Mouse (Mus musculus) CH12.LX (cell line): Measurements from ENCODE around the gene Dnajc8. TPM values are rescaled to one million over a fixed set of nuclear protein-coding genes. Genes with fewer than 3 reads are reported as not detected.
A peak's percentile ranks its signal among the peaks of the same experiment; 100 is the strongest.

Source experiments
- DNase-seq: peaks from one replicate; pipeline ENCODE4 v3.0.0-alpha.2; 2013; ENCODE audit errors: extremely low read depth
- H3K27ac ChIP-seq: 2 replicates; pipeline ENCODE4 v1.5.1; 2012; ENCODE audit warnings: low read depth, mild to moderate bottlenecking, control low read depth, moderate library complexity; ENCODE audit not compliant: insufficient read depth
- H3K27me3 ChIP-seq: replicated peaks from 2 replicates; pipeline ENCODE3; 2012; ENCODE audit warnings: inconsistent platforms
- H3K36me3 ChIP-seq, 2 experiments: replicated peaks in 1 of 2; 2 replicates each; pipeline versions ENCODE3 to v1.6.1; 2012; ENCODE audit warnings: inconsistent platforms in 1 of 2, low read length in 1 of 2, mild to moderate bottlenecking in 1 of 2, mixed read lengths in 1 of 2, moderate library complexity in 1 of 2; ENCODE audit not compliant: control insufficient read depth in 1 of 2, insufficient read depth in 1 of 2
- H3K4me1 ChIP-seq, 2 experiments: 2 replicates each; pipeline ENCODE4 v1.6.1; 2012; ENCODE audit warnings: inconsistent platforms in 1 of 2, moderate library complexity in 1 of 2; ENCODE audit not compliant: insufficient read depth in 2 of 2, control insufficient read depth in 1 of 2
- H3K4me2 ChIP-seq: 2 replicates; pipeline ENCODE4 v1.6.1; 2012; ENCODE audit warnings: low read depth, mild to moderate bottlenecking, control low read depth; ENCODE audit not compliant: poor library complexity, insufficient read depth, severe bottlenecking
- H3K4me3 ChIP-seq, 3 experiments: fragments of 150-350 bp in 1 of 3; sonication (generic) in 1 of 3; replicated peaks in 1 of 3; 2 replicates each; pipeline versions ENCODE3 to v1.5.1; 2011 to 2012; ENCODE audit warnings: low read depth in 2 of 3, low read length in 2 of 3, mild to moderate bottlenecking in 2 of 3, moderate library complexity in 2 of 3, control low read depth in 1 of 3, improper control_type of control experiment in 1 of 3, inconsistent platforms in 1 of 3, mixed read lengths in 1 of 3; ENCODE audit not compliant: poor library complexity in 1 of 3
- H3K79me2 ChIP-seq: replicated peaks from 2 replicates; pipeline ENCODE4 v1.6.1; 2012; ENCODE audit warnings: mild to moderate bottlenecking, moderate library complexity; ENCODE audit not compliant: control insufficient read depth, poor library complexity, insufficient read depth, severe bottlenecking; ENCODE audit errors: extremely low read depth
- H3K9ac ChIP-seq: 2 replicates; pipeline ENCODE4 v1.6.1; 2012; ENCODE audit warnings: low read depth, mild to moderate bottlenecking, control low read depth, moderate library complexity; ENCODE audit not compliant: insufficient read depth
- H3K9me3 ChIP-seq: replicated peaks from 2 replicates; pipeline ENCODE3; 2012; ENCODE audit warnings: low read length, inconsistent platforms, mixed read lengths
- BHLHE40 ChIP-seq: IDR thresholded peaks from 2 replicates; pipeline ENCODE4 v1.6.1; 2011; ENCODE audit warnings: mild to moderate bottlenecking, low read depth, low read length, improper control_type of control experiment
- CHD1 ChIP-seq: IDR thresholded peaks from 2 replicates; pipeline ENCODE4 v1.6.1; 2012; ENCODE audit warnings: low read depth, low read length, improper control_type of control experiment, inconsistent platforms
- CHD2 ChIP-seq: IDR thresholded peaks from 2 replicates; pipeline ENCODE4 v1.6.1; 2011; ENCODE audit warnings: low read length, improper control_type of control experiment
- CTCF ChIP-seq, 2 experiments: IDR thresholded peaks in 1 of 2; conservative IDR thresholded peaks in 1 of 2; 2 replicates each; pipeline ENCODE4 v1.5.1; 2011 to 2012; ENCODE audit warnings: low read depth in 2 of 2, low read length in 2 of 2, improper control_type of control experiment in 1 of 2, inconsistent platforms in 1 of 2, mild to moderate bottlenecking in 1 of 2, moderate library complexity in 1 of 2
- E2F4 ChIP-seq: IDR thresholded peaks from 2 replicates; pipeline ENCODE4 v1.6.1; 2011; ENCODE audit warnings: low read depth, low read length, improper control_type of control experiment; ENCODE audit not compliant: insufficient replicate concordance
- ELF1 ChIP-seq: IDR thresholded peaks from 2 replicates; pipeline ENCODE4 v1.6.1; 2014; ENCODE audit warnings: low read depth, mild to moderate bottlenecking, inconsistent platforms, low read length, improper control_type of control experiment
- EP300 ChIP-seq: IDR thresholded peaks from 2 replicates; pipeline ENCODE4 v1.6.1; 2011; ENCODE audit warnings: low read length, improper control_type of control experiment
- ETS1 ChIP-seq: conservative IDR thresholded peaks from 2 replicates; pipeline ENCODE4 v1.6.1; 2012; ENCODE audit warnings: low read depth, mild to moderate bottlenecking, inconsistent platforms, low read length, improper control_type of control experiment, moderate library complexity
- GABPA ChIP-seq: IDR thresholded peaks from 2 replicates; pipeline ENCODE4 v1.6.1; 2012; ENCODE audit warnings: low read depth, low read length, improper control_type of control experiment, inconsistent platforms; ENCODE audit not compliant: insufficient replicate concordance
- HCFC1 ChIP-seq: IDR thresholded peaks from 2 replicates; pipeline ENCODE4 v1.6.1; 2012; ENCODE audit warnings: low read depth, mild to moderate bottlenecking, inconsistent platforms, low read length, improper control_type of control experiment
- IRF4 ChIP-seq: IDR thresholded peaks from 2 replicates; pipeline ENCODE4 v1.6.1; 2014; ENCODE audit warnings: low read depth, mild to moderate bottlenecking, inconsistent platforms, low read length, improper control_type of control experiment
- JUN ChIP-seq: IDR thresholded peaks from 2 replicates; pipeline ENCODE4 v1.6.1; 2011; ENCODE audit warnings: low read depth, mild to moderate bottlenecking, low read length, improper control_type of control experiment, moderate library complexity; ENCODE audit not compliant: insufficient read depth
- JUND ChIP-seq: conservative IDR thresholded peaks from 2 replicates; pipeline ENCODE4 v1.6.1; 2011; ENCODE audit warnings: low read depth, low read length, improper control_type of control experiment
- KAT2A ChIP-seq: IDR thresholded peaks from 2 replicates; pipeline ENCODE4 v1.6.1; 2012; ENCODE audit warnings: low read length, improper control_type of control experiment, inconsistent platforms; ENCODE audit not compliant: insufficient replicate concordance
- MAFK ChIP-seq: IDR thresholded peaks from 2 replicates; pipeline ENCODE4 v1.6.1; 2011; ENCODE audit warnings: low read length, improper control_type of control experiment; ENCODE audit not compliant: insufficient replicate concordance
- MAX ChIP-seq: IDR thresholded peaks from 2 replicates; pipeline ENCODE4 v1.6.1; 2011; ENCODE audit warnings: low read length, improper control_type of control experiment
- MAZ ChIP-seq: IDR thresholded peaks from 2 replicates; pipeline ENCODE4 v1.6.1; 2012; ENCODE audit warnings: low read depth, mild to moderate bottlenecking, inconsistent platforms, low read length, improper control_type of control experiment, moderate library complexity
- MEF2A ChIP-seq: IDR thresholded peaks from 2 replicates; pipeline ENCODE4 v1.6.1; 2014; ENCODE audit warnings: low read depth, mild to moderate bottlenecking, inconsistent platforms, low read length, improper control_type of control experiment, borderline replicate concordance
- MXI1 ChIP-seq: IDR thresholded peaks from 2 replicates; pipeline ENCODE4 v1.6.1; 2011; ENCODE audit warnings: mild to moderate bottlenecking, low read depth, low read length, improper control_type of control experiment
- MYC ChIP-seq: IDR thresholded peaks from 2 replicates; pipeline ENCODE4 v1.6.1; 2011; ENCODE audit warnings: low read depth, mild to moderate bottlenecking, improper control_type of control experiment, low read length
- NELFE ChIP-seq: IDR thresholded peaks from 2 replicates; pipeline ENCODE4 v1.6.1; 2011; ENCODE audit warnings: low read depth, low read length, improper control_type of control experiment
- NRF1 ChIP-seq: IDR thresholded peaks from 2 replicates; pipeline ENCODE4 v1.6.1; 2014; ENCODE audit warnings: low read depth, mild to moderate bottlenecking, inconsistent platforms, low read length, improper control_type of control experiment, moderate library complexity
- PAX5 ChIP-seq: IDR thresholded peaks from 2 replicates; pipeline ENCODE4 v1.6.1; 2012; ENCODE audit warnings: low read length, inconsistent platforms, mixed read lengths
- POLR2A ChIP-seq: IDR thresholded peaks from 2 replicates; pipeline ENCODE4 v1.6.1; 2011; ENCODE audit warnings: low read depth, mild to moderate bottlenecking, improper control_type of control experiment, low read length
- POLR2AphosphoS2 ChIP-seq: IDR thresholded peaks from 2 replicates; pipeline ENCODE4 v1.6.1; 2011; ENCODE audit warnings: low read depth, low read length, improper control_type of control experiment
- RAD21 ChIP-seq: IDR thresholded peaks from 2 replicates; pipeline ENCODE4 v1.6.1; 2011; ENCODE audit warnings: low read depth, mild to moderate bottlenecking, low read length, improper control_type of control experiment, moderate library complexity
- RCOR1 ChIP-seq: conservative IDR thresholded peaks from 2 replicates; pipeline ENCODE4 v1.6.1; 2012; ENCODE audit warnings: low read depth, mild to moderate bottlenecking, inconsistent platforms, low read length, improper control_type of control experiment
- SIN3A ChIP-seq: IDR thresholded peaks from 2 replicates; pipeline ENCODE4 v1.6.1; 2012; ENCODE audit warnings: low read length, improper control_type of control experiment, inconsistent platforms
- SMC3 ChIP-seq: IDR thresholded peaks from 2 replicates; pipeline ENCODE4 v1.6.1; 2011; ENCODE audit warnings: low read depth, low read length, improper control_type of control experiment
- TBP ChIP-seq: conservative IDR thresholded peaks from 2 replicates; pipeline ENCODE4 v1.6.1; 2011; ENCODE audit warnings: low read depth, low read length, improper control_type of control experiment
- TCF12 ChIP-seq: IDR thresholded peaks from 2 replicates; pipeline ENCODE4 v1.6.1; 2014; ENCODE audit warnings: low read depth, mild to moderate bottlenecking, inconsistent platforms, low read length, improper control_type of control experiment
- UBTF ChIP-seq: IDR thresholded peaks from 2 replicates; pipeline ENCODE4 v1.6.1; 2012; ENCODE audit warnings: low read depth, mild to moderate bottlenecking, inconsistent platforms, low read length, improper control_type of control experiment, moderate library complexity
- USF1 ChIP-seq: IDR thresholded peaks from 2 replicates; pipeline ENCODE4 v1.6.1; 2014; ENCODE audit warnings: low read depth, mild to moderate bottlenecking, inconsistent platforms, low read length, improper control_type of control experiment
- USF2 ChIP-seq: conservative IDR thresholded peaks from 2 replicates; pipeline ENCODE4 v1.6.1; 2011; ENCODE audit warnings: low read depth, low read length, improper control_type of control experiment
- ZC3H11A ChIP-seq: IDR thresholded peaks from 2 replicates; pipeline ENCODE4 v1.6.1; 2012; ENCODE audit warnings: low read depth, mild to moderate bottlenecking, inconsistent platforms, low read length, improper control_type of control experiment
- ZKSCAN1 ChIP-seq: IDR thresholded peaks from 2 replicates; pipeline ENCODE4 v1.6.1; 2012; ENCODE audit warnings: low read depth, inconsistent platforms, low read length, improper control_type of control experiment, borderline replicate concordance
- ZMIZ1 ChIP-seq: IDR thresholded peaks from 2 replicates; pipeline ENCODE4 v1.6.1; 2012; ENCODE audit warnings: low read depth, mild to moderate bottlenecking, inconsistent platforms, low read length, improper control_type of control experiment
- ZNF384 ChIP-seq: IDR thresholded peaks from 2 replicates; pipeline ENCODE4 v1.6.1; 2012; ENCODE audit warnings: low read depth, low read length, improper control_type of control experiment, inconsistent platforms
- dilution Hi-C: fragments of 300-500 bp; cut with MboI; formaldehyde crosslinking; loops from 2 replicates; pipeline ENCODE4 v1.14.3; 2020; ENCODE audit warnings: low sequenced_read_pairs; ENCODE audit not compliant: extremely low pct_unique_long_range_greater_than_20kb, extremely low pct_ligation_motif_present
- in situ Hi-C: fragments of 300-500 bp; cut with MboI; formaldehyde crosslinking; loops from 3 replicates; pipeline ENCODE4 v1.14.3; 2019; ENCODE audit warnings: low sequenced_read_pairs, low pct_ligation_motif_present, low pct_unique_long_range_greater_than_20kb, mixed read lengths
- polyA plus RNA-seq: library from polyadenylated mRNA; unstranded; fragments of >175 nt; gene quantifications from 2 replicates; pipeline ENCODE4 v1.2.1, GENCODE M21; 2012; ENCODE audit warnings: low read depth; ENCODE audit not compliant: insufficient read length
- total RNA-seq, 2 experiments: library from RNA; depleted of rRNA; stranded (reverse); fragments of 300-350 nt in 1 of 2; fragments of >200 nt in 1 of 2; gene quantifications; 2 replicates each; pipeline ENCODE4 v1.2.3; 2012 to 2014

The Dnajc8 gene
- total and polyA plus RNA-seq, 3 experiments = 117 to 319 (median 187) TPM

- dilution Hi-C loops (no loop called here), in situ Hi-C loops (loop anchor here (5.0 to 25.0 kb wide), 3 partner anchors 97 to 422 kb away; partner anchors contain the start of genes Epb41 and Rab42)
- Histone ChIP-seq H3K9me3 (no peaks in the 10 kb centered on the region), H3K36me3 (peaks cover 11 to 30% of the 10 kb centered on the region in 2 experiments), H3K4me2 (no peak overlapping the region), H3K79me2 (peaks cover 54% of the 10 kb centered on the region), H3K27ac (peak overlapping the region; percentile 78), H3K4me3 (peak overlapping the region; percentile 66 to 96 (median 86)), H3K4me1 (peaks cover 14 to 62% of the 10 kb centered on the region in 2 experiments), H3K9ac (peak overlapping the region; percentile 99), H3K27me3 (no peaks in the 10 kb centered on the region)
- DNase-seq = peak; percentile 72
- TF ChIP-seq IRF4 = 0 out of 2 replicates have a peak, but pooled peaks have one; percentile 13
- no peak; the same call in 1 of the 2 replicates for TF ChIP-seq ZMIZ1
- TF ChIP-seq USF1 = no peak
- TF ChIP-seq SMC3 = no peak
- no peak for TF ChIP-seq ZC3H11A
- 0 out of 2 replicates have a peak, but pooled peaks have one; percentile 3 for TF ChIP-seq RCOR1
- no peak for TF ChIP-seq CTCF (conservative IDR thresholded peaks at IDR 0.05 in 1 of 2, IDR thresholded peaks at IDR 0.05 in 1 of 2; ENCODE audit: low read depth in 2 of 2, low read length in 2 of 2)
- TF ChIP-seq USF2 = no peak
- TF ChIP-seq CHD2 = no peak; the same call in 1 of the 2 replicates
- no peak for TF ChIP-seq POLR2AphosphoS2
- peak; percentile 51 for TF ChIP-seq MXI1
- TF ChIP-seq ZKSCAN1 = no peak
- TF ChIP-seq JUND = no peak
- no peak for TF ChIP-seq EP300
- TF ChIP-seq RAD21 = no peak
- peak; percentile 92 for TF ChIP-seq MAZ
- TF ChIP-seq TCF12 = no peak
- TF ChIP-seq MYC = no peak
- TF ChIP-seq ZNF384 = no peak
- TF ChIP-seq NRF1 = no peak
- TF ChIP-seq BHLHE40 = no peak
- no peak for TF ChIP-seq MAX
- TF ChIP-seq HCFC1 = no peak; the same call in 1 of the 2 replicates
- peak; percentile 26 for TF ChIP-seq MEF2A
- 0 out of 2 replicates have a peak, but pooled peaks have one; percentile 12 for TF ChIP-seq SIN3A
- no peak for TF ChIP-seq PAX5
- TF ChIP-seq CHD1 = no peak; the same call in 1 of the 2 replicates
- TF ChIP-seq MAFK = no peak
- 0 out of 2 replicates have a peak, but pooled peaks have one; percentile 43 for TF ChIP-seq NELFE
- no peak for TF ChIP-seq KAT2A
- TF ChIP-seq JUN = no peak
- no peak for TF ChIP-seq E2F4
- TF ChIP-seq ELF1 = 0 out of 2 replicates have a peak, but pooled peaks have one; percentile 16
- no peak for TF ChIP-seq TBP
- no peak for TF ChIP-seq UBTF
- no peak for TF ChIP-seq POLR2A
- no peak for TF ChIP-seq GABPA
- TF ChIP-seq ETS1 = no peak
These were observed 25.6 kb upstream of the Dnajc8 start for GRCm38 (mm10) chr4:132509621-132510296.
